15 mouse cellular contexts compared by ENCODE assay signal in genomic region chr2:48477336-48477735, GRCm38 (mm10).
"Had no signal": no experiment of that assay in that cellular context is flagged by ENCODE, and none has a peak within 500 bp of the region (broad histone marks: within the 10 kb centered on the region; RNA-seq: fewer than 3 reads in every experiment).

No protein-coding gene starts in this region.

- ATAC-seq: lung, postnatal 0 days had no signal

- H3K4me3 ChIP-seq: limb, embryonic 13.5 days; liver, embryonic 15.5 days had no signal

- H3K4me2 ChIP-seq: limb, embryonic 13.5 days; liver, embryonic 11.5 days; liver, embryonic 15.5 days had no signal

- DNase-seq: kidney, adult 11 months; kidney, adult 9 months; kidney, postnatal 36 days; layer of hippocampus, adult 9-11 months; layer of hippocampus, postnatal 36 days; left cerebral cortex, postnatal 4 days; lung, adult 2 months; lung, postnatal 36 days; thymus, adult 18-20 months; thymus, postnatal 14 days had no signal

- H3K27me3 ChIP-seq: limb, embryonic 13.5 days; liver, embryonic 15.5 days had no signal

- H3K4me1 ChIP-seq: liver, embryonic 15.5 days had no signal

- H3K36me3 ChIP-seq: limb, embryonic 13.5 days; liver, embryonic 15.5 days had no signal

- H3K27ac ChIP-seq: kidney, postnatal 0 days; limb, embryonic 13.5 days; liver, embryonic 15.5 days had no signal

- H3K9ac ChIP-seq: limb, embryonic 13.5 days; liver, embryonic 15.5 days had no signal

- H3K9me3 ChIP-seq: limb, embryonic 13.5 days; liver, embryonic 15.5 days had no signal
